Mouse (Mus musculus): ENCODE data around the gene Gm10358. TPM values are rescaled to one million over a fixed set of nuclear protein-coding genes. Genes with fewer than 3 reads are reported as not detected.
"Not testable (repeated sequence)": the region's sequence is repeated elsewhere in the genome, so short reads cannot be mapped to it uniquely, and the experiment has no call there.

Gene Gm10358
- 0.13 TPM in 1 of 2 replicates, not detected in the other for polyA plus RNA-seq (2016; fragmentation: Nextera tagmentation; extraction: Ambion mirVana)

DNA sequence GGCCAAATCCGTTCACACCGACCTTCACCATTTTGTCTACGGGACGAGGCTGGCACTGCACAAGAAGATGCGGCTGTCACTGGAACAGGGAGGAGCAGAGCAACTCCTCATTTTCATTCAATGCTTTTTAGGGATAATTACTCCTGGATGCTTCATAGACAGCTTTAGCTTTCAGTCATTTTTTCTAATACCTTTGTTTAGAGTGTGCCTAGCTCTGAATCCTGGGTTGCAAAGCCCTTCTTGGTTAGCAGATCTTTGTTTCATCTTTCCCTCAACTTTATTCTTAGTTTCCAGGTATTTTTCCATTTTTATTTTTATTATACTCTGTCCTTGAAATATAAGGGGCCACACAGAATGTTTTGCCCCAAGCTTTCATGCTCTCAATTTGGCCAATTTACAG lies at the start of gene Gm10358:
TSS of gene Gm10358 (minus strand) at position 101 of the 400 bp plus-strand sequence.
- no peak within 1 kb of the TSS for H3K4me2 ChIP-seq
- H3K9me3 ChIP-seq (replicated peaks): no peaks in the 10 kb centered on the region
- H3K4me1 ChIP-seq: no peaks in the 10 kb centered on the region
- no peak within 1 kb of the TSS for H3K9ac ChIP-seq
- no peak for ATAC-seq
- H3K27ac ChIP-seq: no peak within 1 kb of the TSS
- 83% methylated on average over 5 of the region's 5 CpGs for WGBS (ENCODE audit: insufficient replicate concordance)
- H3K27me3 ChIP-seq (replicated peaks): no peaks in the 10 kb centered on the region
- no peaks in the 10 kb centered on the region for H3K36me3 ChIP-seq
- H3K4me3 ChIP-seq: no peak within 1 kb of the TSS

DNA sequence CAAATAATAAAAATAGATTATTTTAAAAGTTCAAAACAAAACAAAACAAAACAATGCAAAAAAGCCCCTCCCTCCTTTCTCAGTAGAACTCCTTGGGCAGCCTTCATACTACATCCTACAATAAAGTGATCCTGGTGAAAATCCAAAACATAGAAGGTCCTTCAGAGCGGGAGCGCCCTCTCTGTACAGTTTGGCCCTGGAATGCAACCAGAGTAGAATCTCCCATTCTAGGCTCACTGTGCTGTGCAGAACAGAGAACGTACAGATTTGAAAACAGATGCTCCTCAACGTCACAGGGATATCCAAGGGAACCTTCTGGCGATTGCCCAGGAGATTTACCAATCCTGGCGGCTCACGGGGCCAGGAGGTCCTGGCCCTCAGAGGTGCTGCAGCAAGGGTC lies 42.0 kb upstream of the Gm10358 start, which contains the start of gene Iqcm:
TSS of gene Iqcm (plus strand) at position 301 of the 400 bp plus-strand sequence.
- H3K27me3 ChIP-seq (replicated peaks): no peaks in the 10 kb centered on the region
- H3K4me3 ChIP-seq: no peak within 1 kb of the TSS
- H3K36me3 ChIP-seq: no peaks in the 10 kb centered on the region
- H3K9ac ChIP-seq: no peak within 1 kb of the TSS
- H3K27ac ChIP-seq: no peak within 1 kb of the TSS
- H3K4me2 ChIP-seq: no peak within 1 kb of the TSS
- WGBS (ENCODE audit: insufficient replicate concordance): 75% methylated on average over 7 of the region's 7 CpGs
- peaks cover 5% of the 10 kb centered on the region; the same call in 1 of the 2 replicates for H3K9me3 ChIP-seq (replicated peaks)
- no peaks in the 10 kb centered on the region for H3K4me1 ChIP-seq
- no peak for ATAC-seq

DNA sequence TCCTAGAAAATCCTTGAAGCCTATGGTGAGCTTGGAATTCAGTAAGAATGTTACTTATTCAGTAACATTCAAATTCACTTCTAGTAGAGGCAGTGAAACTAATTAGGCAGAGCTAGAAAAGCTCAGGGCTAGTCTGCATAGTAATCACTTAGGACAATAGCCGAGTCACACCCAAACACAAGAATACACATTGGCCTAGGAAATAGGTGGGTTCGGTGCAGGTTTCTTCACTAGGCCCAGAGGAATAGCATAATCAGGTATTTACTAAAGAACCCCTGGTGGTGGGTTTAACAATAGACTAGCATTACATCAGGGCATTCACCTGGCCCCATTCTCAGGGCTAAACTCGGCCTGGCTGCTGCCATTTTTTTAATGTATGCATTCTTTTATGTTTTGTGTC lies 9.3 kb upstream of the Gm10358 start:
- not testable (repeated sequence) for H3K36me3 ChIP-seq; H3K27me3 ChIP-seq (replicated peaks); H3K4me1 ChIP-seq; H3K4me2 ChIP-seq; H3K9ac ChIP-seq; H3K9me3 ChIP-seq (replicated peaks); H3K27ac ChIP-seq; H3K4me3 ChIP-seq; ATAC-seq
- 60% methylated on average over 3 of the region's 3 CpGs for WGBS (ENCODE audit: insufficient replicate concordance)

DNA sequence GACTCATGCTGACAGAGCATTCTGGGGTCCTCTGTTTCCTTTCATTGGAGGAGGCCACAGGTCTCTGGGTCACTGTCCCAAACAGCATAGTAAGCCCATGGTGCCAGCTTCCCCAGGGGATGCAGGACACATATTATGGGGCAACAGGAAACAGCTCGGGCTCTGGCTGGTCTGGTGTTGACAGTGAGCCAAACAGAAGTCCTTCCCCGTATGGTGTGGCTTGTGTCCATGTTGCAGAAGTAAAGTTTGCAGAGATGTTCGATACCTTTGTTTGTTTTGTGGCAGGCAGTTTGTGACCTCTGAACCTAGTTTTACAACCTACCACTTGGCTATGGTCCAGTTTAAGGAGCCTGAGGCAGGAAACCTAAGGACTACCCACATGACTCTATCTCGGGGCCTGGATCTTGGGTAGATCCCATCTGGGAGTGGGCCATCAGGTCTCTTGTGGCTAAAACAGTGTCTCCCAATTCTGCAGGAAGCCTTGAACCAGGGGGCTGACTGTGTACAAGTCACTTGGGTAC lies 21.6 kb downstream of the Gm10358 start:
- Histone ChIP-seq H3K27me3 (replicated peaks) (no peaks in the 10 kb centered on the region), H3K9me3 (replicated peaks) (peaks cover 17% of the 10 kb centered on the region; the same call in 1 of the 2 replicates), H3K4me3 (no peak overlapping the region), H3K4me1 (no peaks in the 10 kb centered on the region), H3K9ac (no peak overlapping the region), H3K27ac (no peak overlapping the region), H3K36me3 (no peaks in the 10 kb centered on the region), H3K4me2 (no peak overlapping the region)
- ATAC-seq: no peak
- WGBS (ENCODE audit: insufficient replicate concordance): 65% methylated on average over 4 of the region's 4 CpGs

DNA sequence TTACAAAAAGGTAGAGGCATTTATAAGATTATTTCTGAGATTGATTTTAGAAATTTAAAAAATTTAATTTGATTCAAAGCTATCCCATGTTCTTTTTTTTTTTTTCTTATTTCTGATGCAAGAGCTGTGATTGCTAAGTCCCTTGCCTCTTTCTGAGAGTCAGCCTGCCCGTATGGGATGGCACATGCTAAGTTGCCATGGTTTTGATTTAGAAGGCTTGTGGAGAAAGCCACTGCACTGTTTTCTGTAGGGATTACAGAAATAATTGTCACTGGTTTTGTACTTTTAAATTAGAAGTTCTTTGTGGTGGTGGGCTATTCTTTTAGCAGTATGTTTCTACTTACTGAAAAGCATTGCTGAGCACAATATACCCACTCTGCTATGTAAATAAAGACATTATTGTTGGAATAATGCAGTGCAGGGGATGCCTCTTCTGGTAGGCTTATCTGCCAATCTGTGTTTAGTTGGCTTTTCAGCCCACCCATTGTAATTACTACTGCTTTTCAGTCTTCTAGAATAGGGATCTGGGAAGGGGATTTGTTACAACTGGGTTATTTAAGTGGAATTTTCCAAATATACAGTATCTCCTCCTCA lies 30.8 kb downstream of the Gm10358 start:
- Histone ChIP-seq H3K4me2 (no peak overlapping the region), H3K27ac (no peak overlapping the region), H3K9ac (no peak overlapping the region), H3K4me3 (no peak overlapping the region), H3K27me3 (replicated peaks) (no peaks in the 10 kb centered on the region), H3K36me3 (no peaks in the 10 kb centered on the region), H3K9me3 (replicated peaks) (no peaks in the 10 kb centered on the region), H3K4me1 (no peaks in the 10 kb centered on the region)
- 50% methylated on average over 1 of the region's 1 CpGs for WGBS (ENCODE audit: insufficient replicate concordance)
- ATAC-seq: no peak

DNA sequence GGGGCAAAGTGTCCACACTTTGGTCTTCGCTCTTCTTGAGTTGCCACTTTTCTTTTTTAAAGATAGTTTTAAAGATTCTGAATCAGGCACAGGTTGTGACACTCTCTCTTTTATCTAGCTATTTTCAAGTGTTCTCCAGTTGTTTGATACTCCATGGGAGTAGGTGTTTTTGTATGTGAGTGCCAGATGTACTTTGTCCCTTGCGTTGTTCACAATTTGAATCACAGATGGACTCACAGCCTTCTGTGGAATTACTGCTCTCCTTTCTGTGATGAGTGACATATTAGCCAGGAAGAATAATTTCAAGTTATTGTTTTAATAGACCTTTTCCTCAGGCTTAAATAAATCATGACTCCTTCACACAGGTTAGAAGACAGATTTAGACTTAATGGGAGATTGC lies 34.4 kb downstream of the Gm10358 start:
- WGBS (ENCODE audit: insufficient replicate concordance): 80% methylated on average over 2 of the region's 2 CpGs
- Histone ChIP-seq H3K9ac (no peak overlapping the region), H3K36me3 (no peaks in the 10 kb centered on the region), H3K4me1 (no peaks in the 10 kb centered on the region), H3K27ac (no peak overlapping the region), H3K4me2 (no peak overlapping the region), H3K27me3 (replicated peaks) (no peaks in the 10 kb centered on the region), H3K9me3 (replicated peaks) (no peaks in the 10 kb centered on the region), H3K4me3 (no peak overlapping the region)
- no peak for ATAC-seq

Other genes starting within 250 kb of the Gm10358 start
- gene Rasd2, start 192.6 kb downstream of the Gm10358 start, polyA plus RNA-seq (2016; fragmentation: Nextera tagmentation; extraction: Ambion mirVana): 0.07 and 0.10 TPM in 2 replicates
- not detected in 2 replicates for gene Iqcm, start 42.1 kb upstream of the Gm10358 start, polyA plus RNA-seq (2016; fragmentation: Nextera tagmentation; extraction: Ambion mirVana)